Mouse (Mus musculus) heart, adult 2 months (tissue): Measurements from ENCODE around the gene Bcdin3d.
A peak's percentile ranks its signal among the peaks of the same experiment; 100 is the strongest.

Experiments used
- CTCF ChIP-seq: fragments of 200-600 bp; IDR thresholded peaks from 2 replicates; pipeline ENCODE4 v1.8.1; 2022; ENCODE audit warnings: antibody characterized with exemption, mild to moderate bottlenecking, moderate library complexity
- POLR2A ChIP-seq: fragments of 200-500 bp; IDR thresholded peaks from 2 replicates; pipeline ENCODE4 v1.6.1; 2011; ENCODE audit warnings: mild to moderate bottlenecking, low read depth, low read length, control low read depth; ENCODE audit not compliant: insufficient read depth

DNA sequence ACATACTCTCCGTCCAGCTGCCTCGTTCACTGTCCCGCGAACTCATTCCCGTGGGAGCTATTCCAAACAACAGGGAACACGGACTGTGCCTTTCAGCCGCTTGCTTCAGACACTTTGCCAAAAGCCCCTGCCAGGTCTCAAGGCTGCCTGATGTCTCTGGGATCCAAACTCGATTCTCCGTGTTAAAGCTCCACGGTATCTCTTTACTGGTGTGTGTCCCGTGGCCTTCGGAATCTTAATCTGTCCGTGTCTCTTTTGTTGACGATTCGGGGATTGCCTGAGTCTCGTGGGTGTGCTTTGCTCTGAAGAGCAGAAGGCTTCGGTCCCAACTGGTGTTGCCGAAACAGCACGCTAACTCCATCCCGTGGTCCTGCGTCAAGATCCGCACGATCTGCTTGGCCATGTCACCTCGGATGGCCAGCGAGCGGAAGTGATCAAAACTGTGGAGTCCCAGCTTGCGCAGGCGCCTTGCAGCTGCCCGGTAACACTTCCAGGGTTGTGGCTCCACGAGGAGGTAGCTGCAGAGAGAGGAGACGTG, 4.2 kb downstream of the Bcdin3d start:
- TF ChIP-seq CTCF (no peak), POLR2A (peak; percentile 58; the same call in 1 of the 2 replicates)
